Mouse (Mus musculus): ENCODE results near the gene Tmem9b. TPM values are rescaled to one million over a fixed set of nuclear protein-coding genes. Genes with fewer than 3 reads are reported as not detected.

Gene Tmem9b
- polyA plus RNA-seq, 1 experiment from 2014 or later = 117 TPM

GRCm38 (mm10) chr7:109790818-109791217 lies 38.1 kb upstream of the Tmem9b start:
- DNase-seq (ENCODE audit: low spot score) (no peak), ATAC-seq (no peak)
- Histone ChIP-seq H3K27me3 (replicated peaks; ENCODE audit: insufficient read depth, low read length) (no peaks in the 10 kb centered on the region), H3K9ac (replicated peaks; ENCODE audit: low read depth) (no peak overlapping the region), H3K27ac (ENCODE audit: low read length) (no peak overlapping the region), H3K4me2 (replicated peaks; ENCODE audit: low read depth, low read length) (no peak overlapping the region), H3K4me3 (ENCODE audit: low read depth, low read length) (no peak overlapping the region), H3K4me1 (ENCODE audit: insufficient read depth, low read depth, low read length) (no peaks in the 10 kb centered on the region), H3K9me3 (ENCODE audit: low read length) (no peaks in the 10 kb centered on the region), H3K36me3 (ENCODE audit: insufficient read depth, low read length) (no peaks in the 10 kb centered on the region)
- 63% methylated on average over 3 of the region's 3 CpGs for WGBS
- TF ChIP-seq EP300 (IDR thresholded peaks at IDR 0.05) (no peak), CTCF (IDR thresholded peaks at IDR 0.05) (no peak)

DNA sequence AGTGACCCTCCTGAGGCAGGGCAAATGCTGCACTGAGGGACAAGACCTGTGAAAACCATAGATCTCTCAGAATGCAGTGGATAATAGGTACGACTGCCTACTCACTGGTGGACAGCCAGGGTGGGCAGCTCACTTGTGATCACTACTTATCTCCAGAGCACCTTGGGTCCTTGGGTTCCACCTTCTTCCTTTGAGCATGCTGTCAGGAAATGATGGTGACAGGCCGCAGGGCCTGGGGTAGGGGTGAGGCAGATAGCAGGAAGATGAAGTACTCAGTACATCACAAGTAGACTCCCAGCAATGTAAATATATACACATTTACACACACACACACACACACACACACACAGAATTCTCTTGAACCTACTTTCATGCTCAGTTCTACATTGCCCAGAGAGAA lies 35.2 kb upstream of the Tmem9b start:
- Histone ChIP-seq H3K9ac (replicated peaks; ENCODE audit: low read depth) (no peak overlapping the region), H3K4me2 (replicated peaks; ENCODE audit: low read depth, low read length) (no peak overlapping the region), H3K9me3 (ENCODE audit: low read length) (no peaks in the 10 kb centered on the region), H3K4me3 (ENCODE audit: low read depth, low read length) (no peak overlapping the region), H3K4me1 (ENCODE audit: insufficient read depth, low read depth, low read length) (no peaks in the 10 kb centered on the region), H3K27ac (ENCODE audit: low read length) (no peak overlapping the region), H3K36me3 (ENCODE audit: insufficient read depth, low read length) (no peaks in the 10 kb centered on the region), H3K27me3 (replicated peaks; ENCODE audit: insufficient read depth, low read length) (no peaks in the 10 kb centered on the region)
- DNase-seq (ENCODE audit: low spot score) (no peak), ATAC-seq (no peak)
- TF ChIP-seq EP300 (IDR thresholded peaks at IDR 0.05) = no peak
- WGBS = 63% methylated on average over 2 of the region's 2 CpGs

GRCm38 (mm10) chr7:109783281-109783680 lies 30.6 kb upstream of the Tmem9b start:
- no peak for DNase-seq (ENCODE audit: low spot score)
- no peak for ATAC-seq
- Histone ChIP-seq H3K4me3 (ENCODE audit: low read depth, low read length) (no peak overlapping the region), H3K9ac (replicated peaks; ENCODE audit: low read depth) (no peak overlapping the region), H3K9me3 (ENCODE audit: low read length) (no peaks in the 10 kb centered on the region), H3K4me1 (ENCODE audit: insufficient read depth, low read depth, low read length) (peaks cover 7% of the 10 kb centered on the region; the same call in 1 of the 2 replicates), H3K4me2 (replicated peaks; ENCODE audit: low read depth, low read length) (no peak overlapping the region), H3K36me3 (ENCODE audit: insufficient read depth, low read length) (no peaks in the 10 kb centered on the region), H3K27ac (ENCODE audit: low read length) (no peak overlapping the region), H3K27me3 (replicated peaks; ENCODE audit: insufficient read depth, low read length) (peaks cover 8% of the 10 kb centered on the region; the same call in 1 of the 2 replicates)
- TF ChIP-seq CTCF (IDR thresholded peaks at IDR 0.05) = no peak
- no peak for TF ChIP-seq EP300 (IDR thresholded peaks at IDR 0.05)
- WGBS = 25% methylated on average over 7 of the region's 7 CpGs

DNA sequence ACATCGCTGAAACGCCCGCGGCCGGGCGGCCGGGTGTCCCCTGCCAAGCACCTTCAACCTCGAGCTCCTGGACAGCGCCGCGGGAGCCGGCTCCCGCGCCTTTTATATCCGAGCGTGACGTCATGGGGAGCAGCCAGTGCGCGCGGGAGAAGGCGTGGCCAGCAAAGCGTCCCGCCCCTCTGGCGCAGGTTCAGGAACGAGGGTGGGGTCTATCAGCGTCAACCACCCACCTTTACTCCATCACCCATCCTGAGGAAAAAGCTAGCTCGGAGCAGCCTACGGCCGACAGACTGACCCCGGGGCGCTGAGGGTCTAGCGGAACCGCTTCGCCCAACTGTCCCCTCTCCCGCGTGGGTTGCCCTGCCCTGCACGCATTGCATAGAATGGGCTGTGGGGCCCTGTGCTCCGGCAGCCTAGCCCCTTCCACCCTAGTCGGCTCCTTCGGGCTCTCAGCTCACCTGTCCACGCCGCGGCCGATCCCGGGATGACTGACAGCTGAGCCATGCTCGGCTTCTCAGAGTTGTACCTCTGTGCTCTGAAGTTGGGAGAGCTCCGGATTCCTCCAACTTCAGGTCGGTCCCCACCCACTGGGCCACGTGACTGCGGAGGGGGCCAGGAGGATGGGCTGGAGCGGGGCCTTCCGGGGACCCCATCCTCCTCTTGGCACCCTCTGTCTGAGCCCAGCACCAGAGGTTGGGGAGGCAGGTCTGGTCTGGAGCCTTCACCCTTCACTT lies 29.0 kb upstream of the Tmem9b start, which contains the start of gene Nrip3:
Nrip3 (minus strand) TSS at position 556 of the 734 bp plus-strand sequence.
- peak within 1 kb of the TSS; percentile 78 for H3K4me2 ChIP-seq (replicated peaks; ENCODE audit: low read depth, low read length)
- 3% methylated on average over 38 of the region's 52 CpGs for WGBS
- H3K4me1 ChIP-seq (ENCODE audit: insufficient read depth, low read depth, low read length) = peaks cover 7% of the 10 kb centered on the region; the same call in 1 of the 2 replicates
- no peak within 1 kb of the TSS for H3K9ac ChIP-seq (replicated peaks; ENCODE audit: low read depth)
- H3K27me3 ChIP-seq (replicated peaks; ENCODE audit: insufficient read depth, low read length) = peaks cover 8% of the 10 kb centered on the region; the same call in 1 of the 2 replicates
- H3K27ac ChIP-seq (ENCODE audit: low read length) = no peak within 1 kb of the TSS
- peak; percentile 88 for ATAC-seq
- DNase-seq (ENCODE audit: low spot score) = peak; percentile 83
- H3K9me3 ChIP-seq (ENCODE audit: low read length) = no peaks in the 10 kb centered on the region
- H3K36me3 ChIP-seq (ENCODE audit: insufficient read depth, low read length) = no peaks in the 10 kb centered on the region
- peak within 1 kb of the TSS; percentile 45 for H3K4me3 ChIP-seq (ENCODE audit: low read depth, low read length)
- TF ChIP-seq CTCF (IDR thresholded peaks at IDR 0.05) (no peak), EP300 (IDR thresholded peaks at IDR 0.05) (no peak)

- Histone ChIP-seq H3K9me3 (ENCODE audit: low read length) (no peaks in the 10 kb centered on the region), H3K4me3 (ENCODE audit: low read depth, low read length) (peak overlapping the region; percentile 45), H3K4me1 (ENCODE audit: insufficient read depth, low read depth, low read length) (peaks cover 7% of the 10 kb centered on the region; the same call in 1 of the 2 replicates), H3K27ac (ENCODE audit: low read length) (no peak overlapping the region), H3K36me3 (ENCODE audit: insufficient read depth, low read length) (no peaks in the 10 kb centered on the region), H3K9ac (replicated peaks; ENCODE audit: low read depth) (no peak overlapping the region), H3K27me3 (replicated peaks; ENCODE audit: insufficient read depth, low read length) (peaks cover 8% of the 10 kb centered on the region; the same call in 1 of the 2 replicates), H3K4me2 (replicated peaks; ENCODE audit: low read depth, low read length) (peak overlapping the region; percentile 78)
- no peak for TF ChIP-seq CTCF (IDR thresholded peaks at IDR 0.05)
- TF ChIP-seq EP300 (IDR thresholded peaks at IDR 0.05) = no peak
- no peak for DNase-seq (ENCODE audit: low spot score)
- ATAC-seq = peak; percentile 64
- 1% methylated on average over 18 of the region's 24 CpGs for WGBS
Measured at GRCm38 (mm10) chr7:109781087-109781469, 28.4 kb upstream of the Tmem9b start.

DNA sequence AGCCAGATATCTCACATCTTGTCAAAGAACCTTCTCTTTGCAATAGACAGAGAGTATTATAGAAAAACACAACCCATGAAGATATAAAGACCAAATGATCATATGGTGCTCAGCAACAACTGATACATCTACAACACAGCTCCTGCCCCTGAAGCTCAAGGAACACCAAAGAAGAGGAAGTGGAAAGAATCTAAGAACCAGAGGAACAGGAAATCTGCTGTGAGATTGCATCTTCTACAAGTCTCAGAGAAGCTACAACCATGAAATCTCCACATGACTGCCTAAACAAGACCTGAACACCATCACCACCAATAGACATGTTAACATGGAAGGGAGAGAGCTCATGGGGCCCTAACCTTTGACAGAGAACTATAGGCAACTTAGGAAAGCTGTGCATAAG lies 19.6 kb upstream of the Tmem9b start:
- no peak overlapping the region for H3K4me3 ChIP-seq (ENCODE audit: low read depth, low read length)
- ATAC-seq (no peak), DNase-seq (ENCODE audit: low spot score) (no peak)

More for the DNA sequence above, 19.6 kb upstream of the Tmem9b start:
- Histone ChIP-seq H3K27me3 (replicated peaks; ENCODE audit: insufficient read depth, low read length) (no peaks in the 10 kb centered on the region), H3K4me2 (replicated peaks; ENCODE audit: low read depth, low read length) (no peak overlapping the region), H3K9ac (replicated peaks; ENCODE audit: low read depth) (no peak overlapping the region), H3K9me3 (ENCODE audit: low read length) (no peaks in the 10 kb centered on the region), H3K36me3 (ENCODE audit: insufficient read depth, low read length) (no peaks in the 10 kb centered on the region), H3K27ac (ENCODE audit: low read length) (no peak overlapping the region), H3K4me1 (ENCODE audit: insufficient read depth, low read depth, low read length) (no peaks in the 10 kb centered on the region)
- TF ChIP-seq EP300 (IDR thresholded peaks at IDR 0.05) (no peak), CTCF (IDR thresholded peaks at IDR 0.05) (no peak)

All from lung, postnatal 0 days (tissue).